17 mouse cellular contexts compared by ENCODE assay signal in the genomic region with DNA sequence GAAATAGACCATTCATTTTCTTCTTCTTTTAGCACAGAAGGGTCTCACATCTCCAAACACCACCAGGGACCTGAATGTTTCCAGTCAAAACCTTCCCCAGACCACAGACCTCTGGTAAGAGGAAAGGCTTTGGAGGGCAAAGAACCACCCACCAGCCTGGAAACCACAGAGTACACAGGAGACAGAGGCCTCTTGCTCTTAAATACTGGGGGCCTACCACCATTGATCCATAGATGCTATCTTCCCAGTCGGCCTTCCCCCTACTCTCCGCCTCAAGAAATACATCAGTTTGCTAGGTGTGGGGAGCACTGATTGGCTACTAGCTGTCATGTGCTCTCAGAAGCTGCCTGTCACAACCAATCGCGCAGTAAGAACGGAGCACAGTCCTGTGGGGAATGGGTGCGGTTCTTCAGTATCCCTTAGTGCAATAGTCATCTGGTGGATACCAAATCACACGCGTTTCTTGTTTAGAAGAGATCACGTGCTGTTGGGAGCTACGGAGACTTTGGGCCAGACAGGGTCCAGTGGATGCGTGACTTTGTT.
DNase-seq lines count a peak whose midpoint lies in the region; ATAC-seq and TF ChIP-seq lines count a peak whose summit lies in the region.
"Had no signal": no experiment of that assay in that cellular context is flagged by ENCODE, and none has a peak within 500 bp of the region (broad histone marks: within the 10 kb centered on the region; RNA-seq: fewer than 3 reads in every experiment).

No protein-coding gene starts in this region.

- peak overlapping the region; percentile 11 for H3K27ac ChIP-seq in embryonic facial prominence, embryonic 13.5 days
- H3K27ac ChIP-seq in embryonic facial prominence, embryonic 10.5 days (replicated peaks) = no peak overlapping the region
- peak overlapping the region; percentile 28; the same call in 1 of the 2 replicates for H3K27ac ChIP-seq in midbrain, embryonic 10.5 days (replicated peaks)
- no peak overlapping the region for H3K27ac ChIP-seq in midbrain, postnatal 0 days (ENCODE audit: low read depth, low read length)
- peak overlapping the region; percentile 31; the same call in 1 of the 2 replicates for H3K27ac ChIP-seq in limb, embryonic 10.5 days
- H3K27ac ChIP-seq: midbrain, embryonic 13.5 days; neural tube, embryonic 12.5 days had no signal

- WGBS in embryonic facial prominence, embryonic 13.5 days = 83% methylated on average over 11 of the region's 11 CpGs
- 82% methylated on average over 11 of the region's 11 CpGs for WGBS in embryonic facial prominence, embryonic 10.5 days
- 84% methylated on average over 11 of the region's 11 CpGs for WGBS in midbrain, embryonic 10.5 days
- 88% methylated on average over 11 of the region's 11 CpGs for WGBS in midbrain, postnatal 0 days
- 81% methylated on average over 11 of the region's 11 CpGs for WGBS in limb, embryonic 10.5 days

- H3K9me3 ChIP-seq in embryonic facial prominence, embryonic 13.5 days = no peaks in the 10 kb centered on the region
- no peaks in the 10 kb centered on the region for H3K9me3 ChIP-seq in embryonic facial prominence, embryonic 10.5 days
- H3K9me3 ChIP-seq in midbrain, embryonic 10.5 days (replicated peaks) = no peaks in the 10 kb centered on the region
- no peaks in the 10 kb centered on the region for H3K9me3 ChIP-seq in midbrain, postnatal 0 days (ENCODE audit: low read length)
- no peaks in the 10 kb centered on the region for H3K9me3 ChIP-seq in limb, embryonic 10.5 days (replicated peaks)
- H3K9me3 ChIP-seq: midbrain, embryonic 13.5 days; neural tube, embryonic 12.5 days had no signal

- no peaks in the 10 kb centered on the region for H3K27me3 ChIP-seq in embryonic facial prominence, embryonic 13.5 days
- H3K27me3 ChIP-seq in embryonic facial prominence, embryonic 10.5 days (replicated peaks; ENCODE audit: low read depth, poor library complexity, severe bottlenecking) = no peaks in the 10 kb centered on the region
- H3K27me3 ChIP-seq in midbrain, embryonic 10.5 days (ENCODE audit: low read depth, poor library complexity, severe bottlenecking) = no peaks in the 10 kb centered on the region
- H3K27me3 ChIP-seq in midbrain, postnatal 0 days (ENCODE audit: insufficient read depth, low read length) = no peaks in the 10 kb centered on the region
- H3K27me3 ChIP-seq in limb, embryonic 10.5 days (ENCODE audit: low read depth, poor library complexity, severe bottlenecking) = no peaks in the 10 kb centered on the region
- H3K27me3 ChIP-seq: midbrain, embryonic 13.5 days; neural tube, embryonic 12.5 days had no signal

- H3K4me1 ChIP-seq in embryonic facial prominence, embryonic 13.5 days = peaks cover 21% of the 10 kb centered on the region
- peaks cover 34% of the 10 kb centered on the region for H3K4me1 ChIP-seq in embryonic facial prominence, embryonic 10.5 days
- H3K4me1 ChIP-seq in midbrain, embryonic 10.5 days = peaks cover 43% of the 10 kb centered on the region
- H3K4me1 ChIP-seq in midbrain, postnatal 0 days (ENCODE audit: insufficient read depth, low read length) = 0 out of 2 replicates have a peak, but pooled peaks cover 8% of the 10 kb centered on the region
- peaks cover 4% of the 10 kb centered on the region; the same call in 1 of the 2 replicates for H3K4me1 ChIP-seq in limb, embryonic 10.5 days

- peak; percentile 65; the same call in 1 of the 2 replicates for ATAC-seq in embryonic facial prominence, embryonic 13.5 days (ENCODE audit: insufficient number of reproducible peaks, insufficient read depth, low FRiP score, low TSS enrichment, low read depth)
- no peak for ATAC-seq in midbrain, postnatal 0 days (ENCODE audit: low FRiP score)
- ATAC-seq: activated CD4-positive, CD25-positive, alpha-beta regulatory T cell, adult 4 months; midbrain, embryonic 13.5 days had no signal

- H3K4me2 ChIP-seq in embryonic facial prominence, embryonic 13.5 days = no peak overlapping the region
- H3K4me2 ChIP-seq in midbrain, postnatal 0 days (ENCODE audit: low read depth, low read length, poor library complexity, severe bottlenecking) = no peak overlapping the region
- H3K4me2 ChIP-seq: midbrain, embryonic 13.5 days; neural tube, embryonic 12.5 days had no signal

- no peak overlapping the region for H3K4me3 ChIP-seq in embryonic facial prominence, embryonic 13.5 days
- H3K4me3 ChIP-seq in embryonic facial prominence, embryonic 10.5 days = no peak overlapping the region
- no peak overlapping the region for H3K4me3 ChIP-seq in midbrain, embryonic 10.5 days
- no peak overlapping the region for H3K4me3 ChIP-seq in midbrain, postnatal 0 days (ENCODE audit: low read depth, low read length)
- no peak overlapping the region for H3K4me3 ChIP-seq in limb, embryonic 10.5 days
- H3K4me3 ChIP-seq: midbrain, embryonic 13.5 days; neural tube, embryonic 12.5 days had no signal

- H3K9ac ChIP-seq in embryonic facial prominence, embryonic 13.5 days = no peak overlapping the region
- no peak overlapping the region for H3K9ac ChIP-seq in midbrain, postnatal 0 days (replicated peaks; ENCODE audit: low read length, poor library complexity, severe bottlenecking)
- H3K9ac ChIP-seq: midbrain, embryonic 13.5 days; neural tube, embryonic 12.5 days had no signal

- no peak for DNase-seq in embryonic facial prominence, embryonic 10.5 days (ENCODE audit: low spot score)
- DNase-seq in midbrain, embryonic 10.5 days (ENCODE audit: low spot score) = no peak
- DNase-seq in midbrain, postnatal 0 days (ENCODE audit: low spot score) = no peak
- peak; percentile 92 for DNase-seq in MN1 (ENCODE audit: low spot score)
- no peak for DNase-seq in limb, embryonic 10.5 days (ENCODE audit: low spot score)
- no peak for DNase-seq in kidney, adult 18-20 months
- DNase-seq in retina, postnatal 1 day = no peak
- DNase-seq: B cell, adult 2 months; heart, postnatal 10 days; kidney, adult 9 months; lung, adult 18-20 months; lung, postnatal 36 days; right cerebral cortex, adult 18-20 months had no signal

- no peak for TF ChIP-seq CTCF in midbrain, postnatal 0 days (IDR thresholded peaks at IDR 0.05)

- H3K36me3 ChIP-seq in embryonic facial prominence, embryonic 13.5 days = no peaks in the 10 kb centered on the region
- no peaks in the 10 kb centered on the region for H3K36me3 ChIP-seq in embryonic facial prominence, embryonic 10.5 days (replicated peaks)
- H3K36me3 ChIP-seq in midbrain, embryonic 10.5 days = no peaks in the 10 kb centered on the region
- H3K36me3 ChIP-seq in midbrain, postnatal 0 days (ENCODE audit: insufficient read depth, low read length) = no peaks in the 10 kb centered on the region; the same call in 1 of the 2 replicates
- no peaks in the 10 kb centered on the region for H3K36me3 ChIP-seq in limb, embryonic 10.5 days
- H3K36me3 ChIP-seq: midbrain, embryonic 13.5 days; neural tube, embryonic 12.5 days had no signal

Comparison
In these comparisons a context has a peak if more than half of its experiments do, and no peak if none do; other contexts are left out.
1. H3K27ac ChIP-seq: peak in embryonic facial prominence, embryonic 13.5 days (single experiment), midbrain, embryonic 10.5 days (single experiment) and limb, embryonic 10.5 days (single experiment); none in embryonic facial prominence, embryonic 10.5 days (single experiment) and midbrain, postnatal 0 days (single experiment).